Mouse (Mus musculus): ENCODE results near the gene Cachd1. TPM values are rescaled to one million over a fixed set of nuclear protein-coding genes. Genes with fewer than 3 reads are reported as not detected.

Cachd1 gene
- total RNA-seq, 2 experiments from 2014 or later, result 3.2 to 4.1 TPM

GRCm38 (mm10) chr4:100863861-100864428 lies 87.5 kb downstream of the Cachd1 start:
- DNase-seq (ENCODE audit: low spot score), result no peak

- no peak for DNase-seq (ENCODE audit: low spot score)
Measured at GRCm38 (mm10) chr4:100865423-100865822, 88.9 kb downstream of the Cachd1 start.

- no peak for DNase-seq (ENCODE audit: low spot score)
Measured at GRCm38 (mm10) chr4:100865962-100866703, 89.7 kb downstream of the Cachd1 start.

- DNase-seq (ENCODE audit: low spot score), result no peak
Measured at GRCm38 (mm10) chr4:100877351-100877750, 100.9 kb downstream of the Cachd1 start.

- DNase-seq (ENCODE audit: low spot score), result no peak
Measured at GRCm38 (mm10) chr4:100879414-100879813, 102.9 kb downstream of the Cachd1 start.

GRCm38 (mm10) chr4:100880075-100880474 lies 103.6 kb downstream of the Cachd1 start:
- no peak for DNase-seq (ENCODE audit: low spot score)

- DNase-seq (ENCODE audit: low spot score), result peak; percentile 41
Measured at GRCm38 (mm10) chr4:100885793-100886742, 109.6 kb downstream of the Cachd1 start.

- DNase-seq (ENCODE audit: low spot score), result no peak
Measured at GRCm38 (mm10) chr4:100886743-100887416, 110.4 kb downstream of the Cachd1 start.

- DNase-seq (ENCODE audit: low spot score), result no peak
Measured at GRCm38 (mm10) chr4:100890106-100890970, 113.9 kb downstream of the Cachd1 start.

GRCm38 (mm10) chr4:100893739-100894138 lies 117.3 kb downstream of the Cachd1 start:
- no peak for DNase-seq (ENCODE audit: low spot score)

GRCm38 (mm10) chr4:100894142-100894541 lies 117.7 kb downstream of the Cachd1 start:
- no peak for DNase-seq (ENCODE audit: low spot score)

- no peak for DNase-seq (ENCODE audit: low spot score)
Measured at GRCm38 (mm10) chr4:100896260-100897010, 120.0 kb downstream of the Cachd1 start.

- no peak for DNase-seq (ENCODE audit: low spot score)
Measured at GRCm38 (mm10) chr4:100897943-100898342, 121.5 kb downstream of the Cachd1 start.

GRCm38 (mm10) chr4:100909694-100910340 lies 133.3 kb downstream of the Cachd1 start:
- no peak for DNase-seq (ENCODE audit: low spot score)

GRCm38 (mm10) chr4:100910605-100911330 lies 134.3 kb downstream of the Cachd1 start:
- no peak for DNase-seq (ENCODE audit: low spot score)

- no peak for DNase-seq (ENCODE audit: low spot score)
Measured at GRCm38 (mm10) chr4:100911658-100912057, 135.2 kb downstream of the Cachd1 start.

- no peak for DNase-seq (ENCODE audit: low spot score)
Measured at GRCm38 (mm10) chr4:100913666-100914065, 137.2 kb downstream of the Cachd1 start.

GRCm38 (mm10) chr4:100914532-100914931 lies 138.1 kb downstream of the Cachd1 start:
- no peak for DNase-seq (ENCODE audit: low spot score)
